Mouse (Mus musculus) neural tube, embryonic 12.5 days (tissue): ENCODE data around the gene Ovgp1. TPM values are rescaled to one million over a fixed set of nuclear protein-coding genes. Genes with fewer than 3 reads are reported as not detected.
A peak's percentile ranks its signal among the peaks of the same experiment; 100 is the strongest.
"Not testable (repeated sequence)": the region's sequence is repeated elsewhere in the genome, so short reads cannot be mapped to it uniquely, and the experiment has no call there.

Source experiments
- ATAC-seq: fragments of 200-750 bp; cut with Nextera tagmentation; 2 replicates; pipeline ENCODE4 v1.8.0; 2017; ENCODE audit warnings: low read depth, mild to moderate bottlenecking, moderate TSS enrichment, moderate library complexity; ENCODE audit not compliant: low FRiP score
- H3K27ac ChIP-seq: fragments of 300-500 bp; sonication (generic); 2 replicates; pipeline ENCODE4 v1.5.1; 2016
- H3K27me3 ChIP-seq: fragments of 300-500 bp; sonication (generic); replicated peaks from 2 replicates; pipeline ENCODE4 v1.6.1; 2016; ENCODE audit warnings: mild to moderate bottlenecking
- H3K36me3 ChIP-seq: fragments of 300-500 bp; sonication (generic); 2 replicates; pipeline ENCODE4 v1.6.1; 2016; ENCODE audit warnings: mild to moderate bottlenecking
- H3K4me1 ChIP-seq: fragments of 300-500 bp; sonication (generic); 2 replicates; pipeline ENCODE4 v1.6.1; 2016
- H3K4me2 ChIP-seq: fragments of 300-500 bp; sonication (generic); replicated peaks from 2 replicates; pipeline ENCODE4 v1.6.1; 2016; ENCODE audit warnings: mild to moderate bottlenecking
- H3K4me3 ChIP-seq: fragments of 300-500 bp; sonication (generic); 2 replicates; pipeline ENCODE4 v1.5.1; 2016
- H3K9ac ChIP-seq: fragments of 300-500 bp; sonication (generic); 2 replicates; pipeline ENCODE4 v1.6.1; 2016; ENCODE audit warnings: mild to moderate bottlenecking
- H3K9me3 ChIP-seq: fragments of 300-500 bp; sonication (generic); 2 replicates; pipeline ENCODE4 v1.6.1; 2016; ENCODE audit warnings: mild to moderate bottlenecking
- WGBS: fragments of 180-500 bp; shearing (Covaris S2); methylation state at CpG from one replicate; pipeline ENCODE4 v1.1.7; 2016; 5-methylcytosine and 5-hydroxymethylcytosine counted together
- polyA plus RNA-seq: library from polyadenylated mRNA; unstranded; fragments of >200 nt; fragmentation: Nextera tagmentation; extraction: Ambion mirVana; gene quantifications from 2 replicates; pipeline ENCODE4 v1.2.1, GENCODE M21; 2016

The Ovgp1 gene
- polyA plus RNA-seq, 1 experiment from 2014 or later = 3.1 TPM

DNA sequence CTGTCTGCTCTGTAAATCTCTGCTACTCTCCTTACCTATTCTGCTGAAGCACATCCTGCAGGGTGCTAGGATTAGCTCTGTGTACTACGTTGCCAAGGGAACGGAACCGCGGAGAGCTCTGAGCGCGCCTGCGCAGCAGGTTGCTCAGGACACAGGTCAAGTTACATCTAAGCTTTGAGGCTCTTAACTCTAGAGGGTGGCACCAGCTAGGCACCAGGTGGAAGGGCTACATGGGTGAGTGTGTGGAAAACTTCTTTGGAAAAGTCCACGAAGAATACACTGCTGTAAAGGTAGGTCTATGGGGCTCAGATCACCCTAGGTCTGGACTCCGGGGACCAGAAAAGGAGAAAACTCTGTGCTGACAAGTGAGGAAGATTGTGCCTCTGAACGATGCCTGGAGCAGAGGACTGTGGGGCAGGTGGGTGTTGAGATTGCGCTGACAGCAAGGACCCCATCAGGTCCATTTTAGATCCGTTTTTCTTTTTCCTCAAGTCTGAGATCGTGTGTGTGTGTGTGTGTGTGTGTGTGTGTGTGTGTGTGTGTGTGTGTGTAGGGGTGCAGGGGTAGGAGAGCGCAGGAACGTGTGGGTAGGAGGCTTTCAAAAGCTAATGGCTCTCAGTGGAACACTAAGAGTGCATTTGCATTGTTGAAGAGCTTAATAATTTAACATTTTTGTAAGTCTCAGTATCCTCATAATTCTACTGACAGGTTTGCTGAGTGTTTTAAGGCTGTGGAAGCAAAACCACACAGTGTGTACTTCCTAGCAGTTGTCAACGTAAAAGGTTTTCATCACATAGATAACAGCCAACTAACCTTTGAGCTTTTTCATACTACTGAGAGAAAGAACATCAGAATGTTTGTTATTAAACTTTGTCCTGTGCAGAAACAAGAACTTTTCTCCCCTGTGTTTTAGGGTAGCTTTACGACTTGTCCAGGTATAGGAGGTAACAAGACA, 28.2 kb downstream of the Ovgp1 start:
- Histone ChIP-seq H3K27ac (no peak overlapping the region), H3K4me2 (peak overlapping the region; percentile 49), H3K9me3 (no peaks in the 10 kb centered on the region), H3K27me3 (no peaks in the 10 kb centered on the region), H3K4me3 (no peak overlapping the region), H3K9ac (0 out of 2 replicates have a peak overlapping the region, but pooled peaks have one; percentile 3), H3K36me3 (no peaks in the 10 kb centered on the region), H3K4me1 (peaks cover 8% of the 10 kb centered on the region; the same call in 1 of the 2 replicates)
- peak; percentile 88 for ATAC-seq
- 23% methylated on average over 17 of the region's 17 CpGs for WGBS

DNA sequence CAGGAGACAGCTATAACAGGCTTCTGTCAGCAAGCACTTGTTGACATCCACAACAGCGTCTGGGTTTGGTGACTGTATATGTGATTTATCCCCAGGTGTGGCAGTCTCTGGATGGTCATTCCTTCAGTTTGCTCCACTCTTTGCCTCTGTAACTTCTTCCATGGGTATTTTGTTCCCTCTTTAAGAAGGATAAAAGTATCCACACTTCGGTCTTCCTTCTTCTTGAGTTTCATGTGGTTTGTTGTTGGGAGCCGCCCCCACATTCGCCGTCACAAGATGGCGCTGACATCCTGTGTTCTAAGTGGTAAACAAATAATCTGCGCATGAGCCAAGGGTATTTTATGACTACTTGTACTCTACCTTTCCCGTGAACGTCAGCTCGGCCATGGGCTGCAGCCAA, 29.8 kb downstream of the Ovgp1 start:
- H3K9me3 ChIP-seq, H3K36me3 ChIP-seq, H3K9ac ChIP-seq, H3K27me3 ChIP-seq, H3K27ac ChIP-seq, H3K4me1 ChIP-seq, H3K4me3 ChIP-seq, H3K4me2 ChIP-seq, ATAC-seq: not testable (repeated sequence)
- 70% methylated on average over 10 of the region's 10 CpGs for WGBS

GRCm38 (mm10) chr3:106014546-106014945, 41.0 kb downstream of the Ovgp1 start, which contains the start of gene Pifo:
Pifo (minus strand) TSS chr3:106014646.
- Histone ChIP-seq H3K4me1 (no peaks in the 10 kb centered on the region), H3K9ac (no peak within 1 kb of the TSS), H3K36me3 (no peaks in the 10 kb centered on the region), H3K9me3 (no peaks in the 10 kb centered on the region), H3K27ac (no peak within 1 kb of the TSS), H3K4me2 (no peak within 1 kb of the TSS), H3K27me3 (no peaks in the 10 kb centered on the region), H3K4me3 (no peak within 1 kb of the TSS)
- ATAC-seq = no peak
- 86% methylated on average over 2 of the region's 2 CpGs for WGBS

GRCm38 (mm10) chr3:106021840-106022239, 48.3 kb downstream of the Ovgp1 start:
- no peaks in the 10 kb centered on the region for H3K9me3 ChIP-seq
- no peaks in the 10 kb centered on the region for H3K36me3 ChIP-seq
- no peak overlapping the region for H3K4me2 ChIP-seq
- no peaks in the 10 kb centered on the region for H3K27me3 ChIP-seq
- ATAC-seq = no peak
- H3K9ac ChIP-seq = no peak overlapping the region
- H3K4me3 ChIP-seq = no peak overlapping the region
- no peak overlapping the region for H3K27ac ChIP-seq
- H3K4me1 ChIP-seq = no peaks in the 10 kb centered on the region

- H3K36me3 ChIP-seq = no peaks in the 10 kb centered on the region
- no peaks in the 10 kb centered on the region for H3K9me3 ChIP-seq
- H3K27me3 ChIP-seq = no peaks in the 10 kb centered on the region
- H3K27ac ChIP-seq = no peak overlapping the region
- H3K4me2 ChIP-seq = no peak overlapping the region
- no peak for ATAC-seq
- H3K9ac ChIP-seq = no peak overlapping the region
- no peak overlapping the region for H3K4me3 ChIP-seq
- WGBS = 83% methylated on average over 2 of the region's 2 CpGs
- no peaks in the 10 kb centered on the region for H3K4me1 ChIP-seq
Observed at GRCm38 (mm10) chr3:106024135-106024534, 50.6 kb downstream of the Ovgp1 start.

GRCm38 (mm10) chr3:106032781-106033180, 59.3 kb downstream of the Ovgp1 start, which contains the start of gene Chil5:
Chil5 (minus strand) TSS chr3:106032814.
- WGBS = 88% methylated on average over 1 of the region's 1 CpGs
- no peak for ATAC-seq
- no peaks in the 10 kb centered on the region for H3K36me3 ChIP-seq

More at GRCm38 (mm10) chr3:106032781-106033180, 59.3 kb downstream of the Ovgp1 start, which contains the start of gene Chil5:
- no peak within 1 kb of the TSS for H3K27ac ChIP-seq
- H3K4me1 ChIP-seq = no peaks in the 10 kb centered on the region
- no peak within 1 kb of the TSS for H3K4me3 ChIP-seq
- H3K9ac ChIP-seq = no peak within 1 kb of the TSS
- no peak within 1 kb of the TSS for H3K4me2 ChIP-seq
- no peaks in the 10 kb centered on the region for H3K9me3 ChIP-seq
- no peaks in the 10 kb centered on the region for H3K27me3 ChIP-seq

Other genes with a start within 250 kb of the Ovgp1 start
- 76.6 and 76.9 TPM in 2 replicates for gene Rap1a, start 172.4 kb upstream of the Ovgp1 start, polyA plus RNA-seq
- not detected in 2 replicates for gene Adora3, start 102.9 kb upstream of the Ovgp1 start, polyA plus RNA-seq
- gene Tmigd3, start 102.8 kb upstream of the Ovgp1 start, polyA plus RNA-seq = not detected in 2 replicates
- gene I830077J02Rik, start 41.0 kb upstream of the Ovgp1 start, polyA plus RNA-seq = 0.33 and 0.55 TPM in 2 replicates
- 99.3 and 102 TPM in 2 replicates for gene Wdr77, start 14.3 kb upstream of the Ovgp1 start, polyA plus RNA-seq
- 518 and 558 TPM in 2 replicates for gene Atp5f1, start 13.6 kb upstream of the Ovgp1 start, polyA plus RNA-seq
- 0.22 TPM in 1 of 2 replicates, not detected in the other for gene Pifo, start 40.9 kb downstream of the Ovgp1 start, polyA plus RNA-seq
- not detected in 2 replicates for gene Chil5, start 59.1 kb downstream of the Ovgp1 start, polyA plus RNA-seq
- 0.38 TPM in 1 of 2 replicates, not detected in the other for gene Chia1, start 139.5 kb downstream of the Ovgp1 start, polyA plus RNA-seq
- not detected in 2 replicates for gene Chil3, start 193.9 kb downstream of the Ovgp1 start, polyA plus RNA-seq
- gene Chil4, start 245.8 kb downstream of the Ovgp1 start, polyA plus RNA-seq = not detected in 2 replicates